Mouse (Mus musculus) testis, postnatal 14 days (tissue): ENCODE measurements around the gene Cym.

ENCODE experiments used
- DNase-seq: peaks from one replicate; pipeline ENCODE4 v3.0.0; 2021; ENCODE audit warnings: low spot score

Gene Cym

GRCm38 (mm10) chr3:107162741-107163140 is 58.8 kb downstream of the Cym start:
- DNase-seq: no peak
